Mouse (Mus musculus) cortical plate, adult 2 months (tissue): ENCODE results near the gene Baz2b. TPM values are rescaled to one million over a fixed set of nuclear protein-coding genes. Genes with fewer than 3 reads are reported as not detected.

Source experiments
- H3K27ac ChIP-seq: fragments of 200-500 bp; 2 replicates; pipeline ENCODE4 v1.5.1; 2012; ENCODE audit warnings: low read length, control low read depth, inconsistent platforms; ENCODE audit not compliant: insufficient read depth
- H3K4me1 ChIP-seq: fragments of 200-500 bp; 2 replicates; pipeline ENCODE4 v1.6.1; 2011; ENCODE audit warnings: low read length; ENCODE audit not compliant: control insufficient read depth, insufficient read depth
- H3K4me3 ChIP-seq: fragments of 200-500 bp; 2 replicates; pipeline ENCODE4 v1.5.1; 2011; ENCODE audit warnings: mild to moderate bottlenecking, low read length, control low read depth; ENCODE audit not compliant: insufficient read depth
- CTCF ChIP-seq: fragments of 200-500 bp; IDR thresholded peaks from 2 replicates; pipeline ENCODE4 v1.5.1; 2011; ENCODE audit warnings: mild to moderate bottlenecking, control low read depth, low read length; ENCODE audit not compliant: insufficient read depth; ENCODE audit errors: extremely low read depth
- POLR2A ChIP-seq: fragments of 200-500 bp; IDR thresholded peaks from 2 replicates; pipeline ENCODE4 v1.6.1; 2011; ENCODE audit warnings: mild to moderate bottlenecking, low read length, control low read depth; ENCODE audit not compliant: insufficient read depth; ENCODE audit errors: extremely low read depth
- polyA plus RNA-seq: library from polyadenylated mRNA; depleted of rRNA; stranded (reverse); fragments of >200 nt; gene quantifications from 2 replicates; pipeline ENCODE4 v1.2.3, GENCODE M21; 2012

The Baz2b gene
- polyA plus RNA-seq, 1 experiment: 26.5 TPM

DNA sequence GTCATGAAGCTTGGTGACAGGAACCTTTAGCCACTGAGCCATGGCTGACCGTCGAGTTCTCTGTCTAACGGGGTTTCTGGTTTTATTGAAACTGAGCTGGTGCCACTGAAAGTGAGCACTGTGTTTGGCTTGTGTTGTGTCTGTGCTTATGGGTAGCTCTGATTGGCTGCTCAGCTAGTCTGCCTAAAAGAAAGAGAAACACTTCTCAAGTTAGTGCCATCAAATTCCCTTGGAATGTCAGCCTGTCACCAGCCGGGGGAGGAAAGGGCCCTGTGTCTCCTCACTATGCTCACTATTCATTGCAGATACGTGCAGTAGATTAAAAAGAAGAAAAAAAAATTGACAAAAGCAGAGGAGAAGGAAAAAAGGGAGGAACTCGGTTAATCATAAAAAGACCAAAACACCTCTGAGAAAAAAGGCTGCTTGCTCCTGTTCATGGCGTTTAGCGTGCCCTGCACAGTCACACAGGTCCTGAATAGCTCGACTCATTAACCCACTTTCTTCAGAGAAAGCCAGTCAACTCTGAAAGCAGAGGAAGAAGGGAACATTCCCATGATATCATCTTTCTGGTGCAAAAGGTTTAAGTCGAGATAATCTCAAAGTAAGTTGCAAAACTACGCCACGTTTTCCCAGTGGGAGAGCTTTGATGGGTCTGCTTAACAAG lies 93.6 kb downstream of the Baz2b start:
- no peak overlapping the region for H3K4me3 ChIP-seq
- no peak overlapping the region for H3K27ac ChIP-seq
- H3K4me1 ChIP-seq: peaks cover 2% of the 10 kb centered on the region; the same call in 1 of the 2 replicates
- TF ChIP-seq CTCF (no peak), POLR2A (no peak)

DNA sequence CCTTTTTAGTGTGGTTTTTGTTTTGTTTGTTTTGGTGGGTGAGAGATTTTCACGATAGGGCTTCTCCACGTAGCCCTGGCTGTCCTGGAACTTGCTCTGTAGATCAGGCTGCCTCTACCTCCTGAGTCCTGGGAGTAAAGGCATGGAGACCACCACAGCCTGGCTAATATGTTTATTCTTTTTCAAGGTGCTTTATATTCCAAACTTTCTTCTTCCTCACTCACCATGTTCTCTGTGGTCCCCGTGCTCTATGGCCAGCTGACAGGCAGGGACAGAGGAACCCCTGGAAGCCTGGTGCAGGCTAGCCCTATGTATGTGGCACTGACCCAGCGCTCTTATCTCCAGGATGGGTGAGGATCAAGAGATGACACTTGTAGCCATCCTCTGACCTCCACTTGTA lies 94.7 kb downstream of the Baz2b start:
- H3K4me1 ChIP-seq: peaks cover 2% of the 10 kb centered on the region; the same call in 1 of the 2 replicates
- H3K4me3 ChIP-seq: no peak overlapping the region
- TF ChIP-seq CTCF: no peak
- TF ChIP-seq POLR2A: no peak

DNA sequence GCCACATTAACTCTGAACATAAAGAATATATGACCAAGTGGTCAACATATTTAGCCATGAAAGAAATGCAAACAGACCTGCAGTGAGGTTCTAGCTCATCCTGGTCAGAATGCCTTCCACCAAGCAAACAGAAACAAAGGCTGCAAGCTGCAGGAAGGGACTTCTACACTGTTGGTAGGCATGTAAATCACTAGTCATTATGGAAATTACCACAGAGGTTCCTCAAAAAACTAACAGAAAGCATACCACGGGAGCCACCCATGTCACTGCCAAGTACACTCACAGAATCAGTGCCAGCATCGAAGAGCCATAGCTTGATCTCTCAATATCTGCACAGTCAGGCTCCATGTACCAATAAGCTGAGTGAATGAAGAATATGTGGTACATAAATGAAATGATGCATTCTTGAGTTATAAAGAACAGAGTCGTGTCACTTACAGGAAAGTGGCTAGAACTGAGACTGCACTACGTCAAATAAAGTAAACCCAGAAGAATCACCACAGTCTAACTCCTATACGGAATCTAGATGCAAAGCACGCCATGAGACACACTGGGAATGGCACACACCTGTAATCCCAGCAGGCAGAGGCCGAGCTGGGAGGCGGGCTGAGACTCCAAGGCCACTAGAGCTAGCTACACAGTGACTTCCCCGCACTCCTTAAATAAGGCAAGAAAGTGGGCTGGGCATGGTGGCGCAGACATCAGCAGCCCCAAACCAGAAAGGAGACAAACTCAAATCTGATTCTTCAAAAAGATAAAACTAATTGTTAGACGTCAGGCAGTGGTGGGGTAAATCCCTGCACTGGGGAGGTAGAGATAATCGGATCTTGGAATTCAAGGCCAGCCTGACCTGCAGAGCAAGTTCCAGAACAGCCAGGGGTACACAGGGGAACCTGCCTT lies 95.7 kb downstream of the Baz2b start:
- Histone ChIP-seq H3K4me1 (peaks cover 2% of the 10 kb centered on the region; the same call in 1 of the 2 replicates), H3K27ac (no peak overlapping the region), H3K4me3 (no peak overlapping the region)
- no peak for TF ChIP-seq CTCF

More for the DNA sequence above, 94.7 kb downstream of the Baz2b start:
- H3K27ac ChIP-seq: no peak overlapping the region

DNA sequence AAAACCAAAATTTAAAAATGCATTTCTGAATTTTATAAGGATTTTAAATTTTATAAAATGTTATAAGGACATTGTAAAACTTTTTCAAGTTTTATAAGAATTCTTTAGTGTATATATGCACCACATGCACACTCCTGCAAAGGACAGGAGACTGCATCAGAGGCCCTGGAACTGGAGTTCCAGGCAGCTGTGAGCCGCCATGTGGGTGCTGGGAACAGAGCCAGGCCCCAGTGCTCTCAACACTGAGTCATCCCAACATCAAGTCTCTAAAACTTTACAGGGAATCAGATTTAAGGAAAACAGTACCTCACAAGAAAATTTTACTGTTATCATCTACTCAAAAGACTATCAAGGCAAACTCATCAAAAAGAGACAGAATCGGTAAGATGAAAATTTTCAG lies 97.5 kb downstream of the Baz2b start:
- TF ChIP-seq CTCF (no peak), POLR2A (no peak)
- Histone ChIP-seq H3K27ac (no peak overlapping the region), H3K4me3 (no peak overlapping the region), H3K4me1 (no peaks in the 10 kb centered on the region)

DNA sequence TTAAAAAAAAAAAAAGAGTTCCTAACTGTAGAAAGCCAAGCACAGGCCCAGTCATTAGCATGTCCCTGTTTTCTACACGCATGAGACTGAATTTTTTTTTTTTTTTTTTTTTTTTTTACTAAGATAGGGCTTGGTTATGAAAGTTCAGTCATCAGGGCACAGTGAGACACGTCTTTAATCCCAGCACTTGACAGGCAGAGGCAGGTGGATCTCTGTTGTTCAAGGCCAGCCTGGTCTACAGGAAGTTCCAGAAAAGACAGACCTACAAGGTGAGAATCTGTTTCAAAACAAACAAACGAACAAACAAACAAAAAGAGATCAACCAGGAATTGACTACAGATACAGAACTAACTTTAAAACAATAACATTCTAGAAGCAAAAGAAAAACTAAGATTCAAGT lies 100.6 kb downstream of the Baz2b start:
- H3K27ac ChIP-seq: no peak overlapping the region
- no peaks in the 10 kb centered on the region for H3K4me1 ChIP-seq
- no peak overlapping the region for H3K4me3 ChIP-seq

DNA sequence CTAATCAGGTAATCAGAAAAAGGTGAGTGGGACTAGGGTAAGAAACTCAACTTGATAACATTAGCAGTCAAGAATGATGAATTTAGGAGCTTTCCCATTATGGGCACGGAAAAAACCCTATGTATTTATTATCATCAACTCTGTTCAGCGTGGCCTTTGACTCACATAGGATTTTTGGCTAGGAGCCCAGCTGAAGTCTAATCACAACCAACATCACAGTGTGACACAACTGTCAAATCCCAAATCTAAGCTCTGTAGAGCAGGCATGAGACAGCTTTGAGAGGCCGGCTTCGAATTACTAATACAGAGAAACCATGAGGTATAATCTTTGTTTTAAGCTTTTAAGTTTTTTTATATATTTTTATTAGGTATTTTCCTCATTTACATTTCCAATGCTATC lies 113.0 kb downstream of the Baz2b start:
- H3K27ac ChIP-seq: no peak overlapping the region
- H3K4me1 ChIP-seq: no peaks in the 10 kb centered on the region
- TF ChIP-seq CTCF: no peak
- TF ChIP-seq POLR2A: no peak

More for the DNA sequence above, 100.6 kb downstream of the Baz2b start:
- no peak for TF ChIP-seq POLR2A
- TF ChIP-seq CTCF: no peak

DNA sequence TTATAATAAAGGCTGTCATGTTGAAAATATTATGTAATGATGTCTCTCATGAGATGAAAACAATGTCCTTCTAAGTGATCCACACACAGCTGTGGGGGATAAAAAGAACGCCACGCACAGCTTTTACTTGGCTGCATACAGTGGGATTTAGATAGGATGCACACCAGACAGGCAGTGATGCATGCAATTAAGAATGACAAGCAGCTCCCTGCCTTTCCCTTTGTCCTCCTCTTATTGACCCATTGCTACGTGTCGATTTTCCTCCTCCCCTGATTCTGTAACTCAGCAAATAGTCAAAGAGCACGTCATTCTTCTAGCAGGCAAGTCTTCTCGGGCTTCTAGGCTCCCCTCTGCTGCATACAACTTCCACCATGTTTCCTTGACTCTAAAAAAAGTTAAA lies 119.4 kb downstream of the Baz2b start:
- Histone ChIP-seq H3K27ac (no peak overlapping the region), H3K4me1 (no peaks in the 10 kb centered on the region), H3K4me3 (no peak overlapping the region)
- TF ChIP-seq CTCF (no peak), POLR2A (no peak)

More for the DNA sequence above, 113.0 kb downstream of the Baz2b start:
- no peak overlapping the region for H3K4me3 ChIP-seq

DNA sequence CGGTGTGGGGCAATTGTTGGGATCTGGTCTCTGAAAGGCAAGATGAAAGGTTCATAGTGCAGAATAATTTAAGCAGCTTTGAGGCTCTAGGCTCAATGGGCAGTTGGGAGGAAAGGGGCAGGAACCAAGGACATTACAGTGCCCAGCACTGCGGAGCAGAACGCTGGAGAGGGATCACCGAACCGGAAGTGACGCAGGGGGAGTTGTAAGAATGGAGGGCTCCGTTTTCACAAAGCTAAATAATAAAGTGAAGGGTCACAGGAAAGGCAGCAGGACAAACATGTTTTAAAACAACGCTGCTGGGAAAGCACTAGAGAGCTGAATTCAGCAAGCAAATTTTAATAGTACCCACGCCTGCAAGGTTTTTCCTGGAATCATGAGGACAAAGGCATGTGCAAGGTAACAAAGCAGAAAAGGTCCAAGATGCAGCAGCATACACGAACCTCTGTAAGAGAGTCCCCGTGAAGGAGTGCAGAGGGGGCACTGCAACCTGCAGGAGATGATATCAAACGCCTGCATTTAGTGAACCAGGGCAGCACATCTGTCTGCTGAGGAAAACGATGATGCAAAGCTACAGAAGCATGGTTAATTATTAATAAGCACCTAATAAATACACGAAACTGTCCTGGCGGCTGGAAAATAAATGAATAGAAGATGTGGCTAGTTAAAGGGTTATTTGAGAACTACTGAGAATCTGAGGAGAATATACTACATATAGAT lies 120.0 kb downstream of the Baz2b start:
- Histone ChIP-seq H3K4me3 (no peak overlapping the region), H3K4me1 (no peaks in the 10 kb centered on the region), H3K27ac (no peak overlapping the region)
- TF ChIP-seq CTCF (no peak), POLR2A (no peak)

DNA sequence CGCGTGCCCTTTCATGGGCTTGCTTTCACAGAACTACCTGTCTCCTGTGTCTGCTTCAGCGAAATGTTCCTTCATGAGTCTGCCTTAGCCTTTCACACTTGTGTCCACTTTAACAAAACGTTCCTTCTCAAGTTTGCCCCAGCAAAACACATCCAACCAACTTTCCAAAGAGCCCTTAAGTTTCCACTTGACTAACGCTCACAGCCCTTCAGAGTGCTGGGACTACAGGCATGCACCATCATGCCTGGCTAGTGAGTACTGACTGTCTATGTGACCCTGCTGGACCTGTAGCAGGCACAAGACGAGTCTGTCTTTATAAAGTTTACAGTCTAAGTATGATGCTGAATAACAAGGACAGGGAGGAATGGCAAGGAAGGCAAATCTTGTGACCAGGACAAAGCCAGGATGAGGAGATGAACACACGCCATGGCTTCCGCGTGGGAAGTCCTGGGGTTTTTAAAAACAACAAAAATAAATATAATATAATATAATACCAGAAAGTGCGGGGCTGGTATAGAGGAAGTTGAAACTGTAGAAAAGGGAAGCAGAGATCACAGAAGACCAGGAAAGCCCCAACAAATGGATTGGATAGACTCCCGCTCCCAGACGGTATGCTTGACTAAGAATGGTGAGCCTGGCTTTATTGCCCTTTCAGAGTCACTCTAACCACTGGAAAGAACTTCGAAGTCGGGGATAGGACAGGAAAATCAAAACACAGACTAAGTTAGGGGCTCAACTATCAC lies 120.7 kb downstream of the Baz2b start:
- Histone ChIP-seq H3K4me3 (no peak overlapping the region), H3K4me1 (no peaks in the 10 kb centered on the region), H3K27ac (no peak overlapping the region)
- no peak for TF ChIP-seq CTCF
- no peak for TF ChIP-seq POLR2A
